Mouse (Mus musculus): ENCODE data around the gene Cdc42ep2.

Gene Cdc42ep2

GRCm38 (mm10) chr19:5872528-5872927 is 52.1 kb downstream of the Cdc42ep2 start:
- DNase-seq, result no peak

GRCm38 (mm10) chr19:5871683-5872082 is 52.9 kb downstream of the Cdc42ep2 start:
- no peak for DNase-seq

- no peak for DNase-seq
Observed at GRCm38 (mm10) chr19:5871273-5871672, 53.3 kb downstream of the Cdc42ep2 start.

- DNase-seq, result no peak
Observed at GRCm38 (mm10) chr19:5868096-5868495, 56.5 kb downstream of the Cdc42ep2 start.

All from layer of hippocampus, adult 9-11 months (tissue).